ENCODE assay signal across 9 mouse cellular contexts in the genomic region with DNA sequence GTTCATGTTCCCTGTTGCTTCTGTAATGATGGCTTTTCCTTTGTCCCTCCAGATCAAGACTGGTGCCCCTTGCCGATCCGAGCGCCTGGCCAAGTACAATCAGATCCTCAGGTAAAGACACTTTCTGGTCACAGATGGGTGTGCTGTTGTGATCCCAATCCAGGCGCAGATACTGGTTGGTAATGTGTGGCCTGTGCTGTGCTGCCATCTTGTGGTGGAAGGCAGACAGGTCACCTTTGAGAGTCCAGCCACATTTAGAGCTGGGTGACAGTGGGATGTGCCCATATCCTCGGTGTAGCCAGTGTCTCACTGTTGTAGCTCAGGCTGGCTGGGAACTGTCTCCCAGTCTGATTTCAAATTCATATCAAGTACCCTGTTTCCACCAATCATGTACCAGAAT. TPM values are rescaled to one million over a fixed set of nuclear protein-coding genes. Genes with fewer than 3 reads are reported as not detected.
DNase-seq lines count a peak whose midpoint lies in the region; ATAC-seq lines count a peak whose summit lies in the region.
"Had no signal": no experiment of that assay in that cellular context is flagged by ENCODE, and none has a peak within 500 bp of the region (broad histone marks: within the 10 kb centered on the region; RNA-seq: fewer than 3 reads in every experiment).

No protein-coding gene starts in this region.

- H3K4me1 ChIP-seq in embryonic facial prominence, embryonic 14.5 days (ENCODE audit: control insufficient read depth, insufficient read depth, low read length) = peaks cover 6% of the 10 kb centered on the region; the same call in 1 of the 2 replicates
- peaks cover 3% of the 10 kb centered on the region; the same call in 1 of the 2 replicates for H3K4me1 ChIP-seq in hindbrain, embryonic 11.5 days (replicated peaks; ENCODE audit: control insufficient read depth, insufficient read depth, low read length)

- H3K9ac ChIP-seq in embryonic facial prominence, embryonic 14.5 days (ENCODE audit: low read depth, low read length) = no peak overlapping the region
- H3K9ac ChIP-seq in hindbrain, embryonic 11.5 days (ENCODE audit: low read depth, low read length) = no peak overlapping the region
- H3K9ac ChIP-seq: heart, embryonic 13.5 days had no signal

- no peaks in the 10 kb centered on the region for H3K27me3 ChIP-seq in embryonic facial prominence, embryonic 14.5 days (replicated peaks; ENCODE audit: control insufficient read depth, insufficient read depth, low read length)
- no peaks in the 10 kb centered on the region for H3K27me3 ChIP-seq in hindbrain, embryonic 11.5 days (ENCODE audit: control insufficient read depth, insufficient read depth, low read length)
- H3K27me3 ChIP-seq: heart, embryonic 13.5 days had no signal

- H3K36me3 ChIP-seq in embryonic facial prominence, embryonic 14.5 days (ENCODE audit: control insufficient read depth, insufficient read depth, low read length) = peaks cover 79% of the 10 kb centered on the region
- peaks cover 18% of the 10 kb centered on the region for H3K36me3 ChIP-seq in hindbrain, embryonic 11.5 days (ENCODE audit: control insufficient read depth, insufficient read depth, low read length)

- no peaks in the 10 kb centered on the region for H3K9me3 ChIP-seq in embryonic facial prominence, embryonic 14.5 days (ENCODE audit: control insufficient read depth, low read length)
- H3K9me3 ChIP-seq in hindbrain, embryonic 11.5 days (ENCODE audit: control insufficient read depth, low read length) = no peaks in the 10 kb centered on the region
- H3K9me3 ChIP-seq: heart, embryonic 13.5 days had no signal

- WGBS in embryonic facial prominence, embryonic 14.5 days = 54% methylated on average over 5 of the region's 5 CpGs
- 68% methylated on average over 5 of the region's 5 CpGs for WGBS in hindbrain, embryonic 11.5 days

- H3K4me3 ChIP-seq in embryonic facial prominence, embryonic 14.5 days (ENCODE audit: low read depth, low read length) = no peak overlapping the region
- no peak overlapping the region for H3K4me3 ChIP-seq in hindbrain, embryonic 11.5 days (ENCODE audit: low read depth, low read length)
- H3K4me3 ChIP-seq: heart, embryonic 13.5 days had no signal

- no peak overlapping the region for H3K4me2 ChIP-seq in embryonic facial prominence, embryonic 14.5 days (ENCODE audit: low read depth, low read length)
- H3K4me2 ChIP-seq in hindbrain, embryonic 11.5 days (replicated peaks; ENCODE audit: low read depth, low read length) = no peak overlapping the region
- H3K4me2 ChIP-seq: heart, embryonic 13.5 days had no signal

- ATAC-seq in embryonic facial prominence, embryonic 14.5 days (ENCODE audit: low read depth) = peak; percentile 41; the same call in 1 of the 2 replicates
- ATAC-seq in hindbrain, embryonic 11.5 days (ENCODE audit: low FRiP score) = peak; percentile 60
- peak; percentile 90 for ATAC-seq in megakaryocyte, adult 5-6 weeks (ENCODE audit: poor library complexity, severe bottlenecking)

- peak; percentile 70 to 88 for DNase-seq in adrenal gland, adult (ENCODE audit: inconsistent age in 2 of 2, low spot score in 1 of 2)
- no peak for DNase-seq in adrenal gland, adult 8-10 months
- DNase-seq in adrenal gland, postnatal 10 days = peak; percentile 79
- DNase-seq in embryonic facial prominence, embryonic 14.5 days (ENCODE audit: low spot score) = peak; percentile 65
- DNase-seq in hindbrain, embryonic 11.5 days (ENCODE audit: low spot score) = peak; percentile 81
- peak; percentile 57 to 63 for DNase-seq in layer of hippocampus, postnatal 36 days
- DNase-seq in right cerebral cortex, postnatal 25 days = peak; percentile 58

- H3K27ac ChIP-seq in embryonic facial prominence, embryonic 14.5 days (replicated peaks; ENCODE audit: low read depth, low read length) = no peak overlapping the region
- no peak overlapping the region for H3K27ac ChIP-seq in hindbrain, embryonic 11.5 days (ENCODE audit: low read depth, low read length)

RNA-seq across cellular contexts. Expression of a gene that starts 11.5 kb away (rescaled TPM):
- total RNA-seq in adrenal gland, adult 8-10 months (2022) = 100 to 1,000 TPM; 203 to 424 (median 307) TPM
- total RNA-seq in adrenal gland, postnatal 10 days (2021) = 100 to 1,000 TPM; 442 to 474 TPM
- polyA plus RNA-seq in embryonic facial prominence, embryonic 14.5 days (2014; fragmentation: Nextera tagmentation; extraction: Ambion mirVana) = 1,320 and 1,483 TPM in 2 replicates
- polyA plus RNA-seq in hindbrain, embryonic 11.5 days (2014; fragmentation: Nextera tagmentation; extraction: Ambion mirVana) = 1,515 and 1,668 TPM in 2 replicates
- 100 to 1,000 TPM; 415 to 417 TPM for total RNA-seq in layer of hippocampus, postnatal 36 days (2021)
- 382 and 422 TPM in 2 replicates for total RNA-seq in megakaryocyte, adult 5-6 weeks (2015)
- 352 and 362 TPM in 2 replicates for total RNA-seq in megakaryocyte, adult 5-6 weeks (2017)

RNA-seq across cellular contexts. Expression of a gene that starts 33.4 kb away (rescaled TPM):
- 100 to 1,000 TPM; 108 to 187 (median 139) TPM for total RNA-seq in adrenal gland, adult 8-10 months (2022)
- total RNA-seq in adrenal gland, postnatal 10 days (2021) = 100 to 1,000 TPM in 1 of 2 experiments, 10 to 100 TPM in 1; 85.3 to 118 TPM
- polyA plus RNA-seq in embryonic facial prominence, embryonic 14.5 days (2014; fragmentation: Nextera tagmentation; extraction: Ambion mirVana) = 28.7 and 32.0 TPM in 2 replicates
- 40.5 and 50.0 TPM in 2 replicates for polyA plus RNA-seq in hindbrain, embryonic 11.5 days (2014; fragmentation: Nextera tagmentation; extraction: Ambion mirVana)
- 100 to 1,000 TPM; 114 to 152 TPM for total RNA-seq in layer of hippocampus, postnatal 36 days (2021)
- total RNA-seq in megakaryocyte, adult 5-6 weeks (2015) = 60.3 and 65.8 TPM in 2 replicates
- total RNA-seq in megakaryocyte, adult 5-6 weeks (2017) = 16.3 and 19.1 TPM in 2 replicates

RNA-seq across cellular contexts. Expression of a gene that starts 46.9 kb away (rescaled TPM):
- total RNA-seq in adrenal gland, adult 8-10 months (2022) = under 1 TPM in 3 of 4 experiments, not detected in 1; 0.30 to 0.70 (median 0.59) TPM
- total RNA-seq in adrenal gland, postnatal 10 days (2021) = under 1 TPM; 0.27 to 0.54 TPM
- not detected in 2 replicates for polyA plus RNA-seq in embryonic facial prominence, embryonic 14.5 days (2014; fragmentation: Nextera tagmentation; extraction: Ambion mirVana)
- 0.21 TPM in 1 of 2 replicates, not detected in the other for polyA plus RNA-seq in hindbrain, embryonic 11.5 days (2014; fragmentation: Nextera tagmentation; extraction: Ambion mirVana)
- total RNA-seq in layer of hippocampus, postnatal 36 days (2021) = under 1 TPM in 1 of 2 experiments, not detected in 1; 0.25 TPM
- 0.20 and 0.39 TPM in 2 replicates for total RNA-seq in megakaryocyte, adult 5-6 weeks (2015)
- total RNA-seq in megakaryocyte, adult 5-6 weeks (2017) = not detected in 2 replicates
- polyA plus RNA-seq: heart, embryonic 13.5 days had no signal
